Mouse (Mus musculus): ENCODE measurements around the gene Micall1.

DNA sequence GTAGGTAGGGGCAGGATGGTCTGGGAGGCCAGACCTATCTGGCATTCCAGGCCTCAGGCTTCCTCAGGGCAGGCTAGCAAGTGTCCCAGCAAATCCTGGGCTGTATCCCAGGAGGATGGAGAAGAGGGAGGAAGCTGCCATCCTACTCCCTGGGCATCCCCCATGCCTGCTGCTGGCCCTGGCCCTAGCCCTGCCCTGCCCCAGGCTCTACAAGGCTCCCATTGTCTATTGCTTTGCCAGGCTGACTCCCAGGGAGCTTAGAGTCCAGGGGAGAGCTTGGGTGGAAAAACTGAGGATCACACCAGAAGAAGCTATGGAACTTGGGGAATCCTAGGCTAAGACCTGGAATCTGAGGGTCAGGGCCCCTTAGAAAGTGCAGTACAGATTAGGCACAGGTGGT lies 7.2 kb upstream of the Micall1 start:
- TF ChIP-seq TCF12 (IDR thresholded peaks at IDR 0.05; ENCODE audit: low read depth, low read length): no peak
- TF ChIP-seq POLR2A (IDR thresholded peaks at IDR 0.05; ENCODE audit: low read depth, low read length): no peak
- no peak for TF ChIP-seq POLR2AphosphoS2 (IDR thresholded peaks at IDR 0.05; ENCODE audit: low read depth, low read length)
- no peak for TF ChIP-seq CHD1 (IDR thresholded peaks at IDR 0.05; ENCODE audit: low read depth, low read length)

Data from CH12.LX (cell line).